Mouse (Mus musculus) adrenal gland (tissue): ENCODE data around the gene Zfp882.
"Not testable (repeated sequence)": the region's sequence is repeated elsewhere in the genome, so short reads cannot be mapped to it uniquely, and the experiment has no call there.

Source experiments
- intact Hi-C: fragments of 180-260 bp; cut with DNase I; formaldehyde crosslinking; loops from one replicate; pipeline ENCODE4 v1.15.1; 2025

Gene Zfp882

DNA sequence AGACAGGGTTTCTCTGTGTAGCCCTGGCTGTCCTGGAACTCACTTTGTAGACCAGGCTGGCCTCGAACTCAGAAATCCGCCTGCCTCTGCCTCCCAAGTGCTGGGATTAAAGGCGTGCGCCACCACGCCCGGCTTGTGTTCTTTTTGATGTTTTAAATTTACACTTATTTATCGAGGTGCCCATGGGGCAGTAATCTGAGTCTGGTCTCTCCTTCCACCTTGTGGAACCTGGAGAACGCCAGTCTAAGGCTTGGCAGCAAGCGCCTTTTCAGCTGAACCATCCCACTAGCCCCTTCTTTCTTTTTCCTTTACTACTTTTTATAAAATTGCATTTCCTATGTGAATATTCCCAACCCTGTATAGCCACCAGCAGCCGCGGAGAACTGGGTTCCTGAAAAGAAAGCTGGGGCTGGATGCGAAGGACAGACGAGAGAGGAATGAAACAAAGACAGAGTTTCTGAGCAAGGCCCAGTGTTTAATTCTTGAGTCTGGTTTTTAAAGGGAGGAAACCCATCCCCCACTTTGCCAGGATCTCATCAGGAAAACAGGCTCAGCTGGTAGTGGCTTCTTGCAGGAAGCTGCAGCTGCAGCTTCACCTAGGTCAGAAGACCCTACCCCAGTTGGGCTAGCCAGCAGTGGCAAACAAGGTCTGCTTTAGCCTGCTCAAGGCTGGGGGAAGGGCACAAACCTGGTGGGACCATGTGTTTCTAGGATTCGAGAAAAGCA is 43.2 kb downstream of the Zfp882 start:
- intact Hi-C loops: no loop called here

DNA sequence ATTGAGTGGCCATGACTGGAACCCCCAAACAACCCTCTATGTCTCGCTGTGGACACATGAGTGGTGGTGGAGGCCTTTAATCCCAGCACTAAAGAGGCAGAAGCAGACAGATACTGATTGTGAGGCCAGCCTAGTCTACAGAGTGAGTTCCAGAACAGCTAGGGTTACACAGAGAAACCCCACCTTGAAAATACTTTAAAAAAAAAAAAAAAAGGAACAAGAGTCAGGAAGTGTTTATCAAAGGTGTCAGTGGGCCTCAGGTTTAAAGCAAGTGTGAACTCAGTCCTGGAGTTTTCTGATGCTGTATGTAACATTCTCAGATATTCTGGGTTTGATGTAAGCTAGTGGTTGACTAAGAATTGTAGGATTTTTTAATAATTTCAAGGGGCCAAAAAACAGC is 44.1 kb downstream of the Zfp882 start:
- intact Hi-C loops: no loop called here

- intact Hi-C loops: not testable (repeated sequence)
Observed at GRCm38 (mm10) chr8:71952961-71953700, 44.7 kb downstream of the Zfp882 start.

- intact Hi-C loops: no loop called here
Observed at GRCm38 (mm10) chr8:71954666-71955065, 46.3 kb downstream of the Zfp882 start.

- intact Hi-C loops: loop anchor here (5.0 kb wide), 1 partner anchor 33 kb away; no protein-coding TSS in a partner anchor
Observed at GRCm38 (mm10) chr8:71960483-71960882, 52.1 kb downstream of the Zfp882 start.

GRCm38 (mm10) chr8:71961796-71962195 is 53.4 kb downstream of the Zfp882 start:
- intact Hi-C loops: loop anchor here (5.0 kb wide), 1 partner anchor 34 kb away; no protein-coding TSS in a partner anchor

DNA sequence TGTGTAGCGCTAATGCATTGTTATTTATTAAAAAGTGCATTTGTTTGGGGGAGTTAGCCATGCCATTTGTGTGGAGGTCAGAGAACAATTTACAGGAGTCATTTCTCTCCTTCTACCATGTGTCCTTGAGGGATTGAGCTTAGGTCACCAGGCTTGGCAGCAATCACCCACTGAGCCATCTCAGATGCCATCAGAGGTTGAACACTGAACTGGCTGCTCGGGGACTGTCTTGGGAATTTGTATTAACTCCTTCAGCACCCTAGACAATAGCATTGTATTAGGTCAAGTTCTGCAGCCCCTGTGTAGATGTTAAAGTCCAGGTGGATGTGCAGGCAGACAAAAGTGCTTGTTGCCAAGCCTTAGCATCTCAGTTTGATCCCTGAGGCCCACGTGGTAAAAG is 55.6 kb downstream of the Zfp882 start:
- intact Hi-C loops: loop anchor here (5.0 kb wide), 1 partner anchor 37 kb away; no protein-coding TSS in a partner anchor

DNA sequence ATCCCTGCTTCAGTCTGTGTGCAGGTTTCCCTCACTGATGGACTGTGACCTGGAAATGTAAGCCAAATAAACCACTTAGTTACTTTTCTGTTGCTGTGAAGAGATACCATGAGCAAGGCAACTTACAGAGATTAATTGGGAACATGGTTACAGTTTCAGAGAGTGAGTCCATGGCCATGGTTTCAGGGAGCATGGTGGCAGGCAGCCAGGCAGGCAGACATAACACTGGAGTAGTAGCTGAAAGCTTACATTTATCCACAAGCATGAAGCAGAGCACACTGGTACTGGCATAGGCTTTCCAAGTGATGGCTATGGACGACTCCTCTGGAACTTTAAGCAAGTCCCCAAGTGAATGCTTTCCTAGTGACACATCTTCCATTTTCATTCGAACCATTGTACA is 56.8 kb downstream of the Zfp882 start:
- intact Hi-C loops: no loop called here
